Mouse (Mus musculus): ENCODE data around the gene Mef2d.
"Not testable (repeated sequence)": the region's sequence is repeated elsewhere in the genome, so short reads cannot be mapped to it uniquely, and the experiment has no call there.

DNA sequence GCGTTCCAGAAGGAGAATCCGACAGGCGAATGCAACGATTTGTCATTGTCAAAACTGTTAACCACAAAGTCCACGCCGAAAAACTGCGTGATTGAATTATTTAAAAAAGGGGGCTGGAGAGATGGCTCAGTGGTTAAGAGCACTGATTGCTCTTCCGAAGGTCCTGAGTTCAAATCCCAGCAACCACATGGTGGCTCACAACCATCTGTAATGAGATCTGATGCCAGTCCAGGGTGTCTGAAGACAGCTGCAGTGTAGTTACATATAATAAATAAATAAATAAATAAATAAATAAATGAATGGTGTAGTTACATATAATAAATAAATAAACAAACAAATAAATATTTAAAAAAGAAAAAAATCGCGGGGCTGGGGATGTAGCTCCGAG lies 36.2 kb downstream of the Mef2d start:
- not testable (repeated sequence) for TF ChIP-seq CTCF (IDR thresholded peaks at IDR 0.05; ENCODE audit: control insufficient read depth, insufficient read depth, low read length); POLR2A (IDR thresholded peaks at IDR 0.05; ENCODE audit: borderline replicate concordance, control insufficient read depth, low read depth, low read length)

Data from bone marrow, adult 2 months (tissue).